Mouse (Mus musculus): ENCODE results near the gene Mt1.

DNA sequence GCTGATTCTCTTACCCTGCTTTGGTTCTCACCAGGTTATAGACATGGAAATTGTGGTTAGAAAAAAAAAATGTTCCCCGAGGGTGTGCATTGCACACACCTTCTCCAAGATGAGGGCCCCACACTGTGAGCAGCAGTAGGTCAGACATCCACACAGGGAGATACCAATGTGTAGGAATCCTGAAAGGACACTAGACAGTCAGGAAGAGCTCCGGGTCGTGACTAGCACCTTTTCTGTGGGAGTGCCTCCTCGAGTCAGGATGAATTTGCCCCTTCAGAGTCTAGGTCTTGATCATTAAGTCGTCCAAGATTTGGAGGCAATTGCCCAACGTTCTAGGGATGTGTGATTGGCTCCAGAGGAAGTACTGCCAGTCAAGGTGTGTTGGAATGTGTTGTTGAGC, 6.9 kb downstream of the Mt1 start:
- TF ChIP-seq CTCF (IDR thresholded peaks at IDR 0.05; ENCODE audit: low read depth) (no peak), EP300 (IDR thresholded peaks at IDR 0.05; ENCODE audit: low read depth) (no peak)
